8 mouse cellular contexts compared by ENCODE assay signal in the genomic region with DNA sequence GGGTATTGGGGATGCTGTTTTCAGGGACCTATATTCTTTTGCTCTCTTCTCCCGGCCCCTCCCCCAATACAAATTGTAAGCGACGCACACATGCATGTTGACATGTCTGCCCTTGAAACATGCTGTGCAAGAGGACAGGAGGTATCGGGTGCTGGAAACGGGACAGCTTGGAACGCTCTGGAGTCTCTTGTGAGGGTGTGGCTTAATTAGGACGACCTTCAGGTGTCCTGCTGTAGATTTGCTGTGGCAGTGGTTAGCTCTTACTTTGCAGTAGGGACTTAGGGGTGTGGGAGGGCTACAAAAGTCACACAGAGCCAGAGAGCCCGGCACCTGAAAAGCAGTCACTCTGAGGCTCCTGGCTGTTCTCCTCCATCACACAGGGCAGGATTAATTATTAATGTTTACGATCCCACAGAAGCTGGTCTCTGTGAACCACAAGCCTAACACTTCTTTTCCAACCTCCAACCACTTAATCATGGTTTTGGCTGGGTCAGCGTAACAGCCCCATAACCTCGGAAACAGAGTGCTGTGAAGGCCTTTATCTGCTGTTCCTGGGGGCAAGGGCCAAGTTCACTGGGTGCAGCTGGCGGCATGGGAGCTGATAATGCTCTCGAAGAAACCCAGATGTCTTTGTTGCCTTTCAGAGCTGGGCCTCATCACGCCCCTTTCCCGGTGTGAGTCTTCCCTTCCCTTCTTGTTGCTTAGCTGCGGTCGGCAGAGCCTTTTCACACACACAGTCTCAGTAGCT. TPM values are rescaled to one million over a fixed set of nuclear protein-coding genes. Genes with fewer than 3 reads are reported as not detected.
DNase-seq lines count a peak whose midpoint lies in the region; ATAC-seq and TF ChIP-seq lines count a peak whose summit lies in the region.

No protein-coding gene starts in this region.

- no peaks in the 10 kb centered on the region for H3K27me3 ChIP-seq in midbrain, embryonic 14.5 days (ENCODE audit: control insufficient read depth, insufficient read depth, low read length)
- no peaks in the 10 kb centered on the region for H3K27me3 ChIP-seq in midbrain, embryonic 11.5 days (ENCODE audit: control insufficient read depth, insufficient read depth, low read length)
- H3K27me3 ChIP-seq in heart, embryonic 14.5 days (ENCODE audit: control insufficient read depth, insufficient read depth, low read length) = no peaks in the 10 kb centered on the region
- H3K27me3 ChIP-seq in stomach, embryonic 15.5 days (replicated peaks) = no peaks in the 10 kb centered on the region
- no peaks in the 10 kb centered on the region for H3K27me3 ChIP-seq in cerebellum, adult 2 months (ENCODE audit: control insufficient read depth, insufficient read depth, low read length)

- 49% methylated on average over 17 of the region's 17 CpGs for WGBS in midbrain, embryonic 14.5 days
- WGBS in midbrain, embryonic 11.5 days = 59% methylated on average over 17 of the region's 17 CpGs
- 27% methylated on average over 17 of the region's 17 CpGs for WGBS in heart, embryonic 14.5 days
- WGBS in stomach, embryonic 15.5 days = 27% methylated on average over 17 of the region's 17 CpGs
- WGBS in cerebellum, adult 2 months = 54% methylated on average over 17 of the region's 17 CpGs

- ATAC-seq in midbrain, embryonic 14.5 days (ENCODE audit: low FRiP score, low TSS enrichment) = no peak
- ATAC-seq in midbrain, embryonic 11.5 days (ENCODE audit: low FRiP score) = no peak
- no peak for ATAC-seq in heart, embryonic 14.5 days (ENCODE audit: insufficient number of reproducible peaks, insufficient read depth, low FRiP score, low read depth)
- ATAC-seq in stomach, embryonic 15.5 days (ENCODE audit: insufficient read depth, low FRiP score, low read depth) = peak; percentile 63

- TF ChIP-seq CTCF in cerebellum, adult 2 months (IDR thresholded peaks at IDR 0.05; ENCODE audit: borderline replicate concordance, insufficient read depth, low read depth, low read length) = no peak

- TF ChIP-seq POLR2A in cerebellum, adult 2 months (IDR thresholded peaks at IDR 0.05; ENCODE audit: borderline replicate concordance, insufficient read depth, low read length) = no peak

- H3K4me2 ChIP-seq in midbrain, embryonic 14.5 days (ENCODE audit: low read length) = no peak overlapping the region
- no peak overlapping the region for H3K4me2 ChIP-seq in midbrain, embryonic 11.5 days
- peak overlapping the region; percentile 31 for H3K4me2 ChIP-seq in heart, embryonic 14.5 days (ENCODE audit: low read length)
- peak overlapping the region; percentile 21 for H3K4me2 ChIP-seq in stomach, embryonic 15.5 days

- H3K4me3 ChIP-seq in midbrain, embryonic 14.5 days (replicated peaks; ENCODE audit: low read depth, low read length) = no peak overlapping the region
- H3K4me3 ChIP-seq in midbrain, embryonic 11.5 days (ENCODE audit: low read depth, low read length) = no peak overlapping the region
- H3K4me3 ChIP-seq in heart, embryonic 14.5 days (ENCODE audit: control insufficient read depth in 1 of 2, insufficient read depth in 1 of 2, low read depth in 1 of 2, low read length in 2 of 2) = no peak overlapping the region
- no peak overlapping the region for H3K4me3 ChIP-seq in stomach, embryonic 15.5 days (replicated peaks)
- H3K4me3 ChIP-seq in cerebellum, adult 2 months (replicated peaks; ENCODE audit: insufficient read depth, low read depth, low read length) = no peak overlapping the region

- H3K9ac ChIP-seq in midbrain, embryonic 14.5 days (replicated peaks; ENCODE audit: low read length) = 0 out of 2 replicates have a peak overlapping the region, but pooled peaks have one; percentile 12
- no peak overlapping the region for H3K9ac ChIP-seq in midbrain, embryonic 11.5 days (ENCODE audit: low read length)
- peak overlapping the region; percentile 44; the same call in 1 of the 2 replicates for H3K9ac ChIP-seq in heart, embryonic 14.5 days (ENCODE audit: low read length)
- H3K9ac ChIP-seq in stomach, embryonic 15.5 days = no peak overlapping the region

- H3K27ac ChIP-seq in midbrain, embryonic 14.5 days (replicated peaks; ENCODE audit: low read depth, low read length) = 0 out of 2 replicates have a peak overlapping the region, but pooled peaks have one; percentile 13
- no peak overlapping the region for H3K27ac ChIP-seq in midbrain, embryonic 11.5 days (ENCODE audit: low read depth, low read length)
- H3K27ac ChIP-seq in heart, embryonic 14.5 days (replicated peaks in 1 of 2; ENCODE audit: control insufficient read depth in 1 of 2, insufficient read depth in 1 of 2, low read depth in 2 of 2, low read length in 2 of 2) = peak overlapping the region; percentile 31 to 55
- H3K27ac ChIP-seq in stomach, embryonic 15.5 days = peak overlapping the region; percentile 44; the same call in 1 of the 2 replicates
- no peak overlapping the region for H3K27ac ChIP-seq in cerebellum, adult 2 months (ENCODE audit: insufficient read depth, low read length)

- no peaks in the 10 kb centered on the region for H3K4me1 ChIP-seq in midbrain, embryonic 14.5 days (ENCODE audit: control insufficient read depth, insufficient read depth, low read length)
- H3K4me1 ChIP-seq in midbrain, embryonic 11.5 days (ENCODE audit: control insufficient read depth, insufficient read depth, low read length) = peaks cover 8% of the 10 kb centered on the region; the same call in 1 of the 2 replicates
- H3K4me1 ChIP-seq in heart, embryonic 14.5 days (ENCODE audit: control insufficient read depth in 2 of 2, insufficient read depth in 2 of 2, low read length in 2 of 2) = peaks cover 16% of the 10 kb centered on the region in 2 experiments
- H3K4me1 ChIP-seq in stomach, embryonic 15.5 days = 0 out of 2 replicates have a peak, but pooled peaks cover 10% of the 10 kb centered on the region
- H3K4me1 ChIP-seq in cerebellum, adult 2 months (ENCODE audit: control insufficient read depth, insufficient read depth, low read length) = no peaks in the 10 kb centered on the region

- H3K36me3 ChIP-seq in midbrain, embryonic 14.5 days (ENCODE audit: control insufficient read depth, insufficient read depth, low read length) = no peaks in the 10 kb centered on the region
- no peaks in the 10 kb centered on the region for H3K36me3 ChIP-seq in midbrain, embryonic 11.5 days (ENCODE audit: control insufficient read depth, insufficient read depth, low read length)
- no peaks in the 10 kb centered on the region for H3K36me3 ChIP-seq in heart, embryonic 14.5 days (ENCODE audit: control insufficient read depth, insufficient read depth, low read length)
- H3K36me3 ChIP-seq in stomach, embryonic 15.5 days = no peaks in the 10 kb centered on the region

- H3K9me3 ChIP-seq in midbrain, embryonic 14.5 days (ENCODE audit: control insufficient read depth, low read length) = no peaks in the 10 kb centered on the region
- no peaks in the 10 kb centered on the region for H3K9me3 ChIP-seq in midbrain, embryonic 11.5 days (ENCODE audit: control insufficient read depth, low read length)
- no peaks in the 10 kb centered on the region for H3K9me3 ChIP-seq in heart, embryonic 14.5 days (ENCODE audit: control insufficient read depth, low read length)
- no peaks in the 10 kb centered on the region for H3K9me3 ChIP-seq in stomach, embryonic 15.5 days

- intact Hi-C loops in left cerebral cortex, postnatal 14 days (cut with DNase I) = no loop called here

- peak; percentile 34 for DNase-seq in midbrain, embryonic 14.5 days
- no peak for DNase-seq in midbrain, embryonic 11.5 days (ENCODE audit: low spot score, missing footprints)
- DNase-seq in kidney, postnatal 25 days = peak; percentile 62 to 85
- no peak for DNase-seq in cerebellum, adult 2 months
- DNase-seq in left cerebral cortex, postnatal 14 days (ENCODE audit: low spot score in 2 of 2) = no peak
- no peak for DNase-seq in cerebellum, adult 11-12 months

RNA-seq across cellular contexts. Expression of a gene that starts 17.9 kb away (rescaled TPM):
- 3.3 and 10.5 TPM in 2 replicates for polyA plus RNA-seq in midbrain, embryonic 14.5 days (2014; fragmentation: Nextera tagmentation; extraction: Ambion mirVana)
- 46.5 and 51.7 TPM in 2 replicates for polyA plus RNA-seq in midbrain, embryonic 11.5 days (2014; fragmentation: Nextera tagmentation; extraction: Ambion mirVana)
- polyA plus RNA-seq in heart, embryonic 14.5 days (2014; fragmentation: Nextera tagmentation; extraction: Ambion mirVana) = 28.7 and 30.9 TPM in 2 replicates
- polyA plus RNA-seq in stomach, embryonic 15.5 days (2015; fragmentation: Nextera tagmentation; extraction: Ambion mirVana) = 38.7 and 41.1 TPM in 2 replicates
- 4.5 and 5.0 TPM in 2 replicates for polyA plus RNA-seq in cerebellum, adult 2 months (2012; rRNA removed)
- total RNA-seq in left cerebral cortex, postnatal 14 days (2021) = 1 to 10 TPM; 1.6 to 1.8 TPM

Comparison
In these comparisons a context has a peak if more than half of its experiments do, and no peak if none do; other contexts are left out.
1. DNase-seq: peak in midbrain, embryonic 14.5 days (single experiment) and kidney, postnatal 25 days (2 of 2); none in midbrain, embryonic 11.5 days (single experiment), cerebellum, adult 2 months (0 of 2), left cerebral cortex, postnatal 14 days (0 of 2) and cerebellum, adult 11-12 months (single experiment).
2. H3K27ac ChIP-seq: peak in midbrain, embryonic 14.5 days (single experiment), heart, embryonic 14.5 days (2 of 2) and stomach, embryonic 15.5 days (single experiment); none in midbrain, embryonic 11.5 days (single experiment) and cerebellum, adult 2 months (single experiment).
3. H3K9ac ChIP-seq: peak in midbrain, embryonic 14.5 days (single experiment) and heart, embryonic 14.5 days (single experiment); none in midbrain, embryonic 11.5 days (single experiment) and stomach, embryonic 15.5 days (single experiment).
4. H3K4me2 ChIP-seq: peak in heart, embryonic 14.5 days (single experiment) and stomach, embryonic 15.5 days (single experiment); none in midbrain, embryonic 14.5 days (single experiment) and midbrain, embryonic 11.5 days (single experiment).